Mouse (Mus musculus) gastrocnemius, adult 18-20 months (tissue): ENCODE measurements around the gene Slc4a10. TPM values are rescaled to one million over a fixed set of nuclear protein-coding genes. Genes with fewer than 3 reads are reported as not detected.

Source experiments
- DNase-seq: peaks from one replicate; pipeline ENCODE4 v3.0.0; 2021; ENCODE audit warnings: low spot score
- total RNA-seq, 2 experiments: library from RNA; stranded (reverse); gene quantifications; 2 replicates each; pipeline ENCODE4 v1.2.3; 2021

Gene Slc4a10
- total RNA-seq, 2 experiments from 2014 or later, result 0.14 to 1.0 TPM

DNA sequence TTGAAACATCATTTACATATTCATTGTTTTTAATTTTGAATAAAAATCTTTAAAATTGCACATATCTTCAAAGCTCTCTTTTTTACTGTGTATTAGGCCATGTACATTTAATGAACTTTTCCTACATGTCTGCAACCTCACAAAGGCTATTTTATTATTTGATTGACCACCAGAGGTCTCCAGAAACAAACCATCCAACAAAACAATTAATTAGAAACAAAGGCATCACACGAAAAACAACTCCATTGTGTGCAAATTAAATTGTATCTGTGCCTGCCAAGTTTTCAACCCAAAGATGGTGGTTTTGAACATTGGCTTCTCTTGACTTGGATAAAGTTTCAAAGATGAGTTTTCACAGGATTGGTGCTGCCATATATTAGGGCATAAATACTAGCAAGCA lies 300.5 kb downstream of the Slc4a10 start:
- no peak for DNase-seq

DNA sequence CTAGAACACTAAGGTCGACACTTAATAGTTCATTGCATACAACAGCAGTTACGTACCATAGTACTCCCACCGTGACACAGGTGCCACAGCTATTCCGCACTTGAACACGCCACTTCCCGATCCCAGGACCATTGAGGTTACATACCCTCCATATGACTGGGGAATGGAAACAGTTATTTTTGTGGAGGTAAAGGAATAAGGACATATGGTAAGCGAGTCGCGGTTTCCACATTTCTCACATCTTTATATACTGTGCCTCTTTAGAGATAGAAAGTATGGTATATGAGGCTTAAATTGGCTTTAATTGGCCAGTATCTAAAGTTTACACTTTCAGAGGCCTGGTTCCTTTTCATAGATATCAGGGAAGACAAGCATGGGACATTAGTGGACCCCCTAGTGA lies 301.5 kb downstream of the Slc4a10 start:
- no peak for DNase-seq

DNA sequence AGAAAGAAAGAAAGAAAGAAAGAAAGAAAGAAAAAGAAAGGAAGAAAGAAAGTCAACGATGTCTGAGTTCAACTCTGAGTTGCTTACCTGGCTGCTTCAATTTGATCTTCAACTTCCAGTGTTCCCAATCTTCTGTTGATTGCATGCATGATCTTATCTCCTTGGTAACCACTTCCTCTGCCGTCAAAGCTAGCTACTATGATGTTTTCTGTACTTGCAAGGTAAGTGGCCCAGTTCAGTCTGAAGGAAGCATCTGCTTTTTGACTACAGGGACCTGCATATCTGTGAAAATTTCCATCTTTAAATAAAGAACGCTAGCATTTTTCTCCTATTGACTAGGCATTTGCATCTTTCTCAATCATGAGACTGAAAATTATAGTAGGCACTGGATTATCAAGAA lies 305.8 kb downstream of the Slc4a10 start:
- DNase-seq, result no peak

- DNase-seq, result no peak
Observed at GRCm38 (mm10) chr2:62355766-62356165, 309.5 kb downstream of the Slc4a10 start.

GRCm38 (mm10) chr2:62356606-62357005 lies 310.3 kb downstream of the Slc4a10 start:
- no peak for DNase-seq

GRCm38 (mm10) chr2:62357259-62357658 lies 311.0 kb downstream of the Slc4a10 start:
- no peak for DNase-seq

DNA sequence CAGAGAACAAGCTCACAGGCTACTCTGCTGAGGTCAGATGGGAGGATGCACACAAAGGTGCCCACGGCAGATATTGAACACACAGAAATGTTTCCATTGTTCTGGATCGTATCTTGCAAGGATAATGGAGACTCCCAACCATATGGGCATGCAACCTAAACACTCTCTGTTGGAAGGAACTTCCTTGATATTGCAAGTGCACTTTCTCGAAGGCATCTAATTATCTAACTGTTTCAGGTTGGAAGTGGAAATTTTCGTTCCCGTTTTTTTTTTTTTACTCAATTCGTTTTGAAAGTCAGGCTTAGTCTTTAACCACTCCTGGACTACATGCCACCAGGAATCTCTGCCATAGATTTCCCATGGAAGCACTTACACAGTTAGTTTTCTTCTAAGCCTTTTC lies 314.6 kb downstream of the Slc4a10 start:
- DNase-seq, result no peak

DNA sequence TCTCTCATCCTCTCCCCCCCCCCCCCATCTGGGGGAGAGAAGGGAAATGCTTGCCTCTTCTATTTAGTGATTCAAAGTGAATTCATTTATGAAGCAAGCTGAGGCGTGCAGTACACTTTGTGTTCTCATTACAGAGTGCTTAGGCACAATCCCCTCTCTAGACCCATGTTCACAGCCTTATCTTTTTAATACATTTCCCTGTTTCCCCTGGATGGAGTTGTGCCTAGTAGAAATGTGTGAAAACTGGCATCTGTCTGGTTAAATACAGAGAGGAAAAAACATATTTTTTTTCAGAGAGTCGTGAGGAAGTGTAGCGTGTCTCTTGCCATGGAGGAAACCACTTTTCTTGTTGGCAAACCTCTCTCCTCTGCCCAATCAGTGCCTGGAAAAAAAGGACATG lies 315.3 kb downstream of the Slc4a10 start:
- DNase-seq, result no peak

DNA sequence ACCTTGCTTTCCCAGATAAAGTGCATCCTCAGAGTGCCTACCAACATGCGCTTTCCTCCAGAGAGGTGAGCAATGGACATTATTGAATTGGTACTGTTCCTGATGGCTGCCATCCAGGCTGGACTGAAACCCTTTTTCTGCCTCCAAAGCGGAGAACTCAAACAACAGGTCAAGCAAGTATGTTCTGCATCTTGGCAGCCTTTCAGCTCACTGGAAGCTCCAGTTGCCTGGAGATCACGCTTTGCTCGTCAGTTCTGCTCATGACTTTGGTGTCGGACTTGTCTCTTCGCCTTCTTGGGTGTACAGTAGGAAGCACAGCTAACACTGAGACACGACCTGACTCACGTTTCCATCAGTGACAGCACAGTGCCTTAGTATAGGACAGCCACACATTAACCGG lies 315.9 kb downstream of the Slc4a10 start:
- DNase-seq, result no peak

DNA sequence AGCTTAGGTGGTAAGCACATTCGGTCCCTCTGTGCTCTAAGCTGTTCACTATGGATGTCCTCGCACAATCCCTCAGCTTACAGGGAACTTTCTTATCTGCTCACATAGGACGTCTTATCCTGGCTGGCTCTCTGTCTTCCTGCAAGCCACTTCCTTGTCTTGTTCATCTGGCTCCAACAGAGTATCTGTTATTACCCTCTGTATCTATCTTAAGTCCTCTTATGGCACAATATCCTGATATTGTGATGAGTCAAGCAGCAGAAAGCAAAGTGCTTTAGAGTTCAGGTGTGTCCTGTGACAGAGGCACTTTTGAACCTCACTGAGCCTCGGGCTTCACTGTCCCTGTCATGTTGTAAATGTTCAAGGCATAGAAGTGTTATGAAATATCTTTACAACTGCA lies 317.3 kb downstream of the Slc4a10 start:
- no peak for DNase-seq

DNA sequence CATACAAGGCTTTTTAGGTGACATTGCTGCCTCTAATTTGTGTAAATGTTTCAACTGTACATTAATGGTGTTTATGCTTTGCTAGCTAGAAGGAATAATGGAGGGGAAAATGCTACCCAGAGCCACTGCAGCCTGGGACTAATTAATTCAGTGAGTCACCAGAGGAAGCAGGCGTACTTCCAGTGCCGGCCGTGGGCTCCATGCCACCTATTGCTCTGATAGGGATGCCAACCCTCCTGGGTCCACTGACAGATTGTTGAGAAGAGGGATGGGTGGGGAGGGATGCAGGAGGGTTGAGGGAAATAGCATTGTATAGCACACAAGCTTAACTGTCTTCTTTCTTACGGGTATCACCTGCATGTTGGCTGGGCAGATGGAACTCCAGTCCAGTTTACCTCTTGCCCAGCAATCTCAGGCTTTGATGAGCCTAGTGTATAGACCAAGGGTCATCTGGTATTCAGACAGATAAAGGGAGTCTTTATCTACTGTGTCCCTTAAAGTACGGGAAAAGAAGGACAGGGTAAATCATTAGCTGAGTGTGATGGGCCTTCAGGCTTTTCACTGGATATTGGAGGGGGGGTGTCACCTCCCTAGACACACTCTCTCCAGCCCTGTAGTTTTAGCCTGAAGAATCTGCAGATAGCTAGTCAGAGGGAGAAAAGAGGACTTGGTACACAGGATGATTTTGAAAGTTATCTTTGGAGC lies 322.2 kb downstream of the Slc4a10 start:
- no peak for DNase-seq

DNA sequence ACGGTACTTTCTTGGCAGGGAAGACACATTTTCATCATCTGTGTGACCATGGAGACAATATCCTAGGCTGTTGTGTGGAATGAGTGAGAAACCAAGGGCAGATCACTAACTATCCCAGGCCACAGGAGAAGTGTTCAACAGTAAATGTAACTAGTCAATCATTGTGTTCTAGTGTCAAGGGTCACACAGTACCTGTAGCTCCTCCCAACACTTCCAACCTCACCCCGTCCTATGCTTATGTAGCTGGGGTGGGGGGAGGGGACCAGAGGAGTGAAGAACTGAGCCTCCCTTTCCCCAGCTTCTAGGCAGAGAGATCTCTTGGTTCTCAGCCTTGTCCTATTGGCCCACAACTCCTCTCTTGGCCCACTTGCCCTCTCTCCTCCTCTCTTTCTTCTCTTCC lies 323.8 kb downstream of the Slc4a10 start:
- no peak for DNase-seq

GRCm38 (mm10) chr2:62373692-62374091 lies 327.4 kb downstream of the Slc4a10 start:
- no peak for DNase-seq

Other genes starting within 250 kb of the Slc4a10 start
- not detected for gene Tbr1, start 243.5 kb upstream of the Slc4a10 start, total RNA-seq